Mouse (Mus musculus) activated CD4-positive, CD25-positive, alpha-beta regulatory T cell, adult 4 months (primary cell): ENCODE measurements around the gene Gm11541. TPM values are rescaled to one million over a fixed set of nuclear protein-coding genes. Genes with fewer than 3 reads are reported as not detected.

ENCODE experiments used
- ATAC-seq: one replicate; pipeline ENCODE4 v1.8.0; 2017
- polyA plus RNA-seq, 2 experiments: library from polyadenylated mRNA; unstranded; fragments of 100-300 nt; shearing (Covaris generic); gene quantifications; one replicate each; pipeline ENCODE4 v1.2.1; 2017

Gene Gm11541
- not detected for polyA plus RNA-seq

DNA sequence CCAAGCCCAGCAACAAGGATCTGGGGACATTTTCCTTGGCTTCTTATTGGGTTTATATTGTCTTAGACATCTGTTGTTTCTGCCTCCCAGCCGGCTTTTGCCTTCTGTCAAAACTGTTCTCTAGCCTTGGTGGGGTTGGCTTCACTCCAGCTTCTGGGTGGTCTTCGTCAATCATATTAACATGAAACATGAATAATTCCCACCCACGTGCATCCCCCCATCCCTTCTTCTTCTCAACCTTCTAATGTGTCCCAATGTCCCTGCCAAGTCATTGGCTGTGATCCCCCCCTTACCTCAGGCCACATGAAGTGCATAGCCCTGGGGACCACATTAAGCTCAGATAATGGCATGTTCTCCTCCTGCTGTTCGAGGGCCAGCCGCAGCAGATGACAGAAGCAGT is at the start of gene Gm11541:
Gm11541 (minus strand) TSS at position 28 of the 400 bp plus-strand sequence.
- no peak for ATAC-seq

DNA sequence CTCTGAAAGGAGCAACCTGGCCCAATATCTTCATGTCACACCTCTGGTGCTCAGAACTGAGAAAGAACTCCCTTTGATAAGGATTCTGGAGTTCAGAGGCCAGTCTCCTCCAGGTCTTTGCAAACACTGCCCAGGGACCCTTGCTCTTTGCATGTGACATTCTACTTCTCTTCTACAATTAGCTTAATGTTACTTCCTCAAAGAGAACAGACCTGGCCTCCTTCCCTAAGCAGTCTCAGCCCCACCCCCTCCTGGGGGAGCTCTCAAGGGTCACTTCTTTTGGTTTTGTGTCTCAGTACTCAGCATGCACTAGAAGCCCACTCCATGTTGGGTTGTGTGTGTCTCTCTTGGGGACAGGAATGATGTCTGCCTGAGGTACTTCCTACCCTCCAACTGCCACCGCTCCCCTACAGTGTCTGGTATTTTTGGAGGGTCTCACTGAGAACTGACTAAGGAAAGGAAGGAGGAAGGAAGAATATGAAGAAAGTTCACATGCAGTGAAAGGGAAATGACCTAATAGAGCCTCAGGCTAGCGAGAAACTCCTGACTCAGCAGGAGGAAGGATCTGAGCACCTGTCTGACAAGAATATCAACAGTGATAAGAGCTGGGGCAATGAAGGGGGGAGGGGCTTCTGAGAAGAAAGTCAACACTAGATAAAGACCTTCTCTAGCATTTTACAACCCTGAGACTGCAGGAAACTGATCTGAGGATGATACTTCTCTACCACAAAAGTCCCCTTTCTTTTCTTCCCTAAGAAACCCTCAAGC is 48.8 kb upstream of the Gm11541 start:
- no peak for ATAC-seq

DNA sequence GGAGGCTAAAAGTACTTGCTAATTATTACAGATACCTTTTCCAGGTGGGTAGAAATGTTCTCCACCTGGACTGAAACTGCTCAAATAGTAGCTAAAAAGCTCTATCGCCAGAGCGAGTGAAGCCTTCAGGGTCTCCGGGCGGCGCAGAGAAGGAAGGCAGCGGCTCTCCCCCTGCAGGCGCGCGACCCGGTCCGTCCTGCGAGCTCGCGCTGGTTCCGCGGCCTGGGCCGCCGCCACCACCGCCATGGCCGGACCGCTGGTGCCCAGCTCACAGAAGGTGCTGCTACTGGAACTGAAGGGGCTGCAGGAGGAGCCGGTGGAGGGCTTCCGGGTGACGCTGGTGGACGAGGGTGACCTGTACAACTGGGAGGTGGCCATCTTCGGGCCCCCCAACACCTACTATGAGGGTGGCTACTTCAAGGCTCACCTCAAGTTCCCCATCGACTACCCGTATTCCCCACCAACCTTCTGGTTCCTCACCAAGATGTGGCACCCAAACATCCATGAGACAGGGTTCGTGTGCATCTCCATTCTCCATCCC is 37.5 kb upstream of the Gm11541 start, which contains the start of gene Cdc34b:
Cdc34b (plus strand) TSS at position 51 of the 541 bp plus-strand sequence.
- no peak for ATAC-seq

DNA sequence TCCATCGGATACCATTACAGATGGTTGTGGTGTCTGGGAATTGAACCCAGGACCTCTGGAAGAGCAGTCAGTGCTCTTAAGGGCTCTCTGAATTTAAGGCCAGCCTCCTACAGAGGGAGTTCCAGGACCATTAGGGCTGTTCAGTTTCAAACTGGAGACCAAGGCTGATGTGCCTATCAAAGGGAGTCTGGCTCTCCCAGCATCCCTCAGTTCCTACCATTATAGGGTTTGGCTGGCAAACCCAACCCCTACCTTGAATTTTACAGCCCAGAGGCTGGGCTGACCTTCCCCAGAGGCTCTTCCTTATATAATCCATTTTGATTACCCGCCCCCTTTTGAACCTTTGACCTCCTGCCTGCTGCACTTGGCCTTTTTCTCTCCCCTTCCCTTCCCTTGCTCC is 31.4 kb upstream of the Gm11541 start:
- no peak for ATAC-seq

DNA sequence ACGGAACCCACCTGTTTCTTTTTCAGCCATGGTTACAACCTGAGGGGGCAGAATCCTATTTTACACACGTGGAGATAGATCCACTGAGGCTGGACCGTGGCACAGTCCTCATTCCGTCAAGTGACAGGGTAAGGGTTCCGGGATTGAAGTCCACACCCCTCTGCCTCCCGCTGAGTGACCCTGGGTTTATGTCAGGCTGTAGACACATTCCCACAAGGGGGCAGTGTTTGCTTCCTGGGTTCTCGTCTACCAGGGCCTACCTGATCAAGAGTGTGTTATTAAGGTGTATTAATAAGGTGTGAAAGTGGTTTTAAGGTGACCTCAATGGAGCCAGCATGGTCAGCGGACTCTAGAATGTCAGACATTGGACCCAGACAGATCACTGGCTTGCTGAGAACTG is 28.5 kb upstream of the Gm11541 start:
- no peak for ATAC-seq

DNA sequence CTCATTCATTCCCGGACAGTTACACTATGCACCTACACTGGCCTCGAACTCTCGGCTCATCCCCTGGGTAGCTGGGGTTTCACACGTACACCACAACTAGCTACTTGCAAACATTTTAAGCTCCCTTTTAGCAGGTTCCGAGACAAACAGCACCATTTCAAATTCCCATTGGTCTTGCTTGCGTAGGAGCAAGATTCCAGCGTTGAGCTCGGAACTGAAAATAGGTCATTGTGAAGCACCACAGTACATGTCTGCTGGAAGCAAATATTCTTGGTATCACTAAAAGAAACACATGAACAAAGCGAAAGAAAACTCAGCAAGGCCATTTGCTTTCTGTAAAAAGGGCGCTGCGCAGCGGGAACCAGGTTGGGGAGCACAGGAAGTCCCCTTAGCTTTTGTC is 26.9 kb upstream of the Gm11541 start:
- no peak for ATAC-seq

DNA sequence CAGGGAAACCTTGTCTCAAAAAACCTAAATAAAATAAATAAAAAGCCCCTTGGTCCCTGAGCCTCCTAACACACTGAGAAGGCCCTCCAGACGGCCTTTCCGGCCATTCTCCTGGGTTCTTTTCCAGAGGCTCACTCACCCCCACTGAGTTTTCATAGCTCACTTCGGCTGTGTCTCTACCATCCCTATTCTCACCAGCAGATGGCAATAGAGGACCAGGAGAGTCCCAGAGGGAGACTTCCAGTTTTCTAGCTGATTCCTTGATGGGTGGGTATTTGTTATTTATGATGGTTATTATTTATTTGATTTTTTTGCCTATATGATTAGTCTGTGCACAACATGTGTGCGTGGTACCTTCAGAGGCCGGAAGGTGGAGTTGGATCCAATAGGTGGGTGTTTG is 26.0 kb upstream of the Gm11541 start:
- no peak for ATAC-seq

DNA sequence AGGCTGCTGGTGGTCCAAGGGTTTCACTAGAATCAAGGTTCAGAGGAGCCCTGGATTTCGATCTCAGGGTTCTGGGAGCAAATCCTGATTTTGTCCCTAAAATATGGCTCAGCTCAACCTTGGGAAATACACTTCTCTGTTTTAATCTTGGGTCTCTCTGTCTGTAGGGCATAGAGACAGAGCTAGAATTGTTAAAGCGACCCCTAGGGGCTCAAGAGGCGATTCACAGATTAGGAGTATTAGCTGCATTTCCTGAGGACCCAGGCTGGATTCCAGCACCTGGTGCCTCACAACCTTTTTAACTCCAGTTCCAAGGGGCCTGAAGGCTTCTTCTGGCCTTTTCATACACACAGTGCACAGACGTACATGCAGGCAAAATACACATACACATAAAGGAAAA is 25.3 kb upstream of the Gm11541 start:
- no peak for ATAC-seq

DNA sequence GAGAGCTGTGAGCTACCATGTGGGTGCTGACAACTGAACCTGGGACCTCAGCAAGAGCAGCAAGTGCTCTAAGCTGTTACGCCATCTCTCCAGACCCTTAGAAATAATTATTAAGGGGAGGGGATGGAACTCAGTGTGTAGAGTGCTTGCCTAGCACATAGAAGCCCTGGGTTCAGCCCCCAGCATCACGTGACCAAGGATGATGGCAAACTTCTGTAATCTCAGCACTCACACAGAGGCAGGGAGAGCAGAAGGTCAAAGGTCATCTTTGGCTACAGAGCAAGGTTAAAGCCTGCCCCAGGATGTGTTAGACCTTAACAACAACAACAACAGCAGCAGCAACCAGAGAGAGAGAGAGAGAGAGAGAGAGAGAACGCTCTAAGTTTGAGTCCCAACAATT is 24.2 kb upstream of the Gm11541 start:
- no peak for ATAC-seq

DNA sequence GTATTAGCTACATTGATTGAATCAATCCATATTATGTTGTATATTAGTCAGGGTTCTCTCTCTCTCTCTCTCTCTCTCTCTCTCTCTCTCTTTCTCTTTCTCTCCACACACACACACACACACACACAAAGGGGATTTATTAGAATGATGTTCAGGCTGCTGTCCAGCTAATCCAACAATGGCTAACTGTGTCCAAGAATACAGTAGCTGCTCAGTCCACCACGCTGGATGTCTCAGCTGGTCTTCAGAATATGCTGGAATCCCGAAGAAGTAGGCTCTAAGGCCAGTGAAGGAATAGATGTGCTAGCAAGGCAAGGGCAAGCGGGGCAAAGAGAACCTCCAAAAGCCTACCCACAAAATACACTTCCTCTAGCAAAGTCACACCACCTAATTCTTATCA is 23.0 kb upstream of the Gm11541 start:
- no peak for ATAC-seq

DNA sequence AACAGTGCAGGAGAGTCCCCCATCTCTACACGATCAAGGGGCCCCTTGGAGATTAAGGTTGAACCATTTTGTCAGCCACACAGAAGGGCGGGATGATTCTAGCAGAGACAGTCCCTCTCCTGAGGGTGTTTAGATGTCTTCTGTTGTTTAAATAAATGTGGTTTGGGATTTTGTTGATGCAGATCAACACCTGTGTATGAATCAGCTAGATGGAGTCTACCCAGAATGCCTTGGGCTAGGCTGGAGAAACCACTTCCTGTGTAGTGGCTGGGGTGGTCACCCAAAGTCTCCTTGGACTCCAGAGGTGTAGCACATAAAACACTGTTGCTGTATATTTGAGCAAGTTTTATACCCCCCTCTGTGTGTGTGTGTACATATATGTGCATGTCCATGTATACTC is 14.9 kb upstream of the Gm11541 start:
- no peak for ATAC-seq

DNA sequence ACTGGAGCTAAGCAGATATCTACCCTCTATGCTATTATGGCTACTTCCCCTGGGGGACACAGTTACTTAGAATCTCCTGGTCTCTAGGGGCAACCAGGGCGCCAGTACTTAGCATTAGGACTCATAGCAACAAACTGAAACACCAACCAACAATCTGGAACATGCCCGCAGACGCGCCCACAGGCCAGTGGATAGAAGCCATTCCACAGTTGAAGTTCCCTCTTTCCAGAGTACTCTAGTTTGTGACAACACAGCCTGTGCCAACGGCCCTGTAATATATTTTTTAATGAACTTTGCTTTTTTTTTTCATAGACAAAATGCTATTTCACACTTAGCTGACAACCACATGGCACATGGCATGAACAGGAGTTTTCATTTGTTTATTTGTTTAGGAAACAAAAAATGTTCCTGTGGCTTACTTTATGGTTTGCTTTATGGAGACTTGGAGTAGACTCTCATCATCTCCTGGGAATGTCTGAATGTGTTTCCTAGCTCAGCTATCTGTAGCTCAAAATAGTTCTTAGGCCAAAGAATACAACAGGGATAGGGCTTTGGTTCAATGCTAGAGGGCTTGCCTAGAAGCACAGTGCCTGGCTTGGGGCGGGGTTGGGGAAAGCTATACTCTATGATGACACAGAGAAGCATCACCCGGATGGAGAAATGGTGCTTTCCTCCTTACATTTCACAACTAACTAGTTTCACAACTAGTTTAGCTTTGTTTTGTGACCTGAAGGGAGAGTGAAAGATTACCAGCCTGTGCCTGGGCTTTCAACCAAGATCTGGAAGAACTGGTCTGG is 14.0 kb upstream of the Gm11541 start:
- no peak for ATAC-seq

DNA sequence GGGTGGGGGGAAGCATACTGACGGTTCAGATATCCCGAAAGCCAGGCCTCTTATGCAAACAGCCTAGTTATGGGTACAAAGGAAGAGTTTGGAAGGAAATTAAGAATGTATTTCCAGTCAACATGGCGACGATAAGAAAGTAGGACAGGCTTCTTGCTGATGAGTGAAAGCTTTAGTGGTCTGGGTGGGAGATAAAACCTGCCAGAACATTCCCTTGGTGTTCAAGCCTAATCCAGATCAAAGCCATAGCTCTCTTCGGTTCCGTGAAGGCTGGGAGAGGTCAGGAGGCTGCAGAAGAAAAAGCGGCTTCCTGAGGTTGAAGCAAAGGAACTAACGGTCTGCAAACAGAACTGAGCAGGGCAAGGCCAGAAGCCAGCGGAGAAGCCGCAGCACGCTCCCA is 12.9 kb upstream of the Gm11541 start:
- ATAC-seq: no peak

DNA sequence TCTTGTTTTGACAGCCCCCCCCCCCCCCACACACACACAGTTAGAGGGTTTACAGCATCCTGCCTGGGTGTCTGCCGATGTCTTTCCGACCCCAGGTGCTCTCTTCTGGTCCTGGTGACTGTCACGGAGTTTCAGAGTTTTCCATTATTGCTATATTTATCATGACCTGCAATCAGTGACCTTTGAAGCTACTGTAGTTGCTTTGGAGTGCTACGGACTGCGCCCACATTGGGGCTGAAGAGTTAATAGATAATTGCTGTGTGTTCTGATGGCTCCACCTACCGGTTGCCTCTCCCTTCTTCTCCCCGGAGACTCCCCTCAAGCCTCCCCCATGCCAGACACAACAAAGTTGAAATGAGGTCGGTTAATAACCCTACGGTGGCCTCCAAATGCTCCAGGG is 12.5 kb upstream of the Gm11541 start:
- ATAC-seq: peak; percentile 59

DNA sequence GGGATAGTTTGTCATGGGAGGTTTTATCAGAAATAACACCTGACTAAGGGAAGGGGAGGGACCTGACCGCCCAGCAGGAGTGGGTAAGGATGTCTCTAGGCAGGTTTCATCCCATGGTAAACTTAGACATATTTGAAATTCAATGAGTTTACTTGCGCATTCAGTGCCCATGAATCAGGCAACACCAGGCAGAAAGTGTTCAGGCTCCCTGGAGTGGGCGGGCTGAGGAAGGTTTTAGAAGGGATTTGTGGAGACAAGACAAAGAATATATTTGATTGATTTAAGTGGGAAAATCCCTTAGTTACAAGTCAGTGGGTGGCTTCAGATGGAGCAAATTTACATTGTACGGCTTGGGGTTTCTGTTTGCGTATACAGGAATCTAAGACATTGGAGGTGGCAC is 11.3 kb upstream of the Gm11541 start:
- ATAC-seq: no peak

DNA sequence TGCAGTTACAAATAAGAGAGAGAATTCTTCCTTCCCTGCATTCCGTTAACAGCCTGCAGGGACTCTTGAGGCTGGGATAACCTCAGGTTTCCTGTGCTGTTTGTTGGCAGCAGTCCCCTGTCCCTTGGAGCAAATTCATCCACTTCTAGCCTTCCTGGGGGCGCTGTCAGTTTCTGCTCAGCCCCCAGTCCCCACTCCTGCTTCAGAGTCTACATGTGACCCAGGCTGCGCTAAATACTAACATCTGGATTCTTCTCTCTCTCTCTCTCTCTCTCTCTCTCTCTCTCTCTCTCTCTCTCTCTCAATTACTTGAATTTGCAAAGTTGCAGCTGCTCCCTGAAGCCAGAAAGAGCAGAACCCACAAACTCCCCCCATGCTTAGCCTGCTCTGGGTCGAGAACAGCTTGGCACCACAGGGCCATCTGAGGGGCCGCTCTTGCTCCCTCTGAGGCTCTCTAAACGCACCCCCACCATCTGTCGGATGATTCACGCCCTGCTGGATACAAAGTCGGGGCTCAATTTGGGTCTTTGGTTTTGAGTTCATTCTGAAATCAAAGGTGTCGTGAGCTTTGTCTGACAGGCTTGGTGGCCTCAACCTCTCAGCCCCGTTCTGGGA is 9.1 kb upstream of the Gm11541 start:
- ATAC-seq: no peak

DNA sequence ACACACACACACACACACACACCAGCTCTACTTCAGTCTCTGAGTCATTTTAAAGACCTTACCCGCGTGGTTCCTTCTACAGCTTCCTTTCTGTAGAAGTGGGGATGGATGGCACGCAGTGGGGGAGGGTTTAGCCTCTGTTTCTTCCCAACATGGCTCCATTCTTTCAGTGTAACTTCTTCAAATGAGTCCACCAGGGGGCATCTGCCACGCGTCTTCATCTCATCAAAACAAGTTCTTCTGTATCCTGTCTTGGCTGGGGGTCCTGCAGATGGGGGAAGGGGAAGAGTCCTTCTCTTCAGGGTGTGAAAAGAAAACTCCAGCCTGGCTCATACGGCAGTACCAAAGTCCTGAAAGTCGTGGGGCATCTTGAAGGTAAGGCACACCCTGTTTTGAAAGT is 279 bp downstream of the Gm11541 start:
- no peak for ATAC-seq

DNA sequence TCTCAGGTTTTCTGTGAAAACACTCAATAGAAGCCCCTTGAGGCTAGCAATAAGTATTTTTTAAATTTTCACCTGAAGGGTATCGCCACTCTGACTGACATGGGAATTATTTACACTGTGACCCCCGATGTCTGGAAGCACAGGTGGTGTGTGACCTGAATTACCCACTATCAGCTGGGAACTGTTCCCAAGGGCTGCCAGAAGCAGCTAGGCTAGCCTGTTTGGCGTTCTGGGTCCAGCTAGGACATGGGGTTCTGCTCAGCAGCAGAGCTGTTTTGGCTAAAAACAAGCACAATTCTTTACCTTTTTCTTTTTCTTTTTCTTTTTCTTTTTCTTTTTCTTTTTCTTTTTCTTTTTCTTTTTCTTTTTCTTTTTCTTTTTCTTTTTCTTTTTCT is 2.1 kb downstream of the Gm11541 start:
- ATAC-seq: no peak

DNA sequence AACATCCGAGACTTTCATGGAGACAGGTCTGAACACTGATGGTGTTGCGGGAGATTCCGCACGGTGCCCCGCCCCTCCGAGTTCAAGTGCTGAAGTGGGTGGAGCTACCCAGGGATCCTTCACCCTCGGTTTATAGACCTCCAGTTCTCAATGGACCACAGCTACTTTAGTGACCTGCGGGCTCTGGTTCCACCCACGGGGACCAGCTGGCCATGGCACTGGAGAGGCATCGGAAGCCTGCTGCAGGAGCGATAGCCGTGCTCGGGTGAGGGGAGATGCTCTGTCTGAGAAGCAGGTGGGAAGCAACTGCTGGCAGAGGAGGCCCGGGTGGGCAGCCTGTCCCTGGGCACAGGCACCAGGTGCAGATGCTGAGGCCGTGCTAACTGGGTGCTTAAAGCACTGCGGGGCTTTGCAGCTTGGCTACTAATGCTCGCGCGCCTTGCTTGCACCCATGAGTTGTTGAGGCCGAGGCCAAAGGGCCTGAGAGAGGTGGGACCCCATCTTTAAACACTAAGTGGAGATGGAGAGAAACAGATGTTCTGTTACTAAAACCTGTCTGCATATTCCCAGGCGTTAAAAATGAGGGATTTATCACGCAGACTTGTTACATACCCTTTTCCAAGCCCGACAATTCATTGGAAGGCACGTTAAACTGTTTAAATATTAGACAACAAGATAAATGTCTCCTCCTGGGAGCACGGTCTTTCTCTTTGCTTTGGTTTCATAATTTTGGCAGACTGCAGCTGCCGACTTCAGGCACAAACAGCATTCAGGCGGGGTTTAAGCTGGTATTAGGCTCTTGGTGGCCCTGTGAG is 2.7 kb downstream of the Gm11541 start:
- ATAC-seq: no peak

DNA sequence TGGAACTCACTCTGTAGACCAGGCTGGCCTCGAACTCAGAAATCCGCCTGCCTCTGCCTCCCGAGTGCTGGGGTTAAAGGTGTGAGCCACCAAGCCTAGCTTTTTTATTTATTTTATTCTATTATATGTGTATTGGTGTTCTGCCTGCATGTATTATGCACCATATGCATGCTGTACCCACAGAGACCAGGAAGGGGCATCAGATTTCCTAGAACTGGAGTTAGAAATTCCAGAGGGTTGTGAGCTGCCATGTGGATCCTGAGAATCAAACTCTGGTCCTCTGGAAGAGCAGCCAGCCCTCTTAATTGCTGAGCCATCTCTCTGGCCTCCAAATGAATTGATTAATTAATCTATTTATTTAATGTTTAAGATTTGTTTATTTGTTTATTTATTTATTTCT is 4.9 kb downstream of the Gm11541 start:
- no peak for ATAC-seq

DNA sequence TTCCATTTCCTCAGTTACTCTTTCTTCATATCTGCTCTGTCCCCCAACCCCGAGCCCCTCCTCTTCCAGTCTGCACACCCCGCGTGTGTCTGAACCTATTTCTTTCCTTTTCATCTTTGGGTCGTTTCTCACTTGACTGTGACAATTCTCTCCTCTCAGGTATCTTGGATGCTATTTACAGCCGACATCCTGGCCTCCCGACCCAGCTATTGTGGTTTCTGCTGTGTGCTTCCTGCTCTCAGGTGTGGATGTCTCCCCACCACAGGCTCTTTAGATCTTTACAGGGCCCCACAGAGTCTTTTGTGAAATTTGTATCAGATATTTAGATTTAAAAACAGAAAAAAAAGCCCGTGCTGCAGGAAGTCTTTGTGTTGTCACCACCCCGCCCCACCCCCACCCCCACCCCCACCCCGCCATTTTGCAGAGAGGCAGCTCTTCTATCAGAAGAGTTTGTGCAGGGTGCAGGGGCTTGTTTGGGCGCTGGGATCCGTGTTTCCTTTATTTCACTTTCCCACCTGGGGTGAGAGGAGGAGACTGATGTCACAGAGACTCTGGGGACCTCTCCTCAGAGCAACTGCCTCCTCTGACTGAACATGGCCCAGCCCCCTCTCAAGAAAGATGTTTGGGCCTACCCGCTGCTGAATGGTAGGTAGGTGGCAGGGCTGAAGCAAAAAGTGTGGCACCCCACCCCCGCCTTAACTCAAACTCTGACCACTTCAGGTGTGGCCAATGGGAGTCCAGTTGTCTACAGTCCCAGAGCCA is 6.4 kb downstream of the Gm11541 start:
- peak; percentile 94 for ATAC-seq

DNA sequence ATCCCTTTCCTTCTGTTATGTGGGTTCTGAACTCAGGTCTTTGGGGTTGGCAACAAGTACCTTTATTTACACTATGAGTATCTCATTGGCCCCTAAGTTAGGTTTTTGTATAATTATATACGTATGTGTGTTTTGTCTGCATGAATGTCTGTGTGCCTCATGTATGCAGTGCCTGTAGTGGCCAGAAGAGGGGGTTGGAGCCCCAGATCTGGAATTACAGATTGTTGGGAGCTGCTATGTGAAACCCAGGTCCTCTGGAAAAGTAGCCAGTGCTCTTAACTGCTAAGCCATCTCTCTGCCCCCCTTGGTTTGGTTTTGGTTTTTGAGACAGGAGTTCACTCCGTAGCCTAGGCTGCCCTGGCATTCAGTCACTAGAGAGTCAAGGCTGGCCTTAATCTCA is 7.2 kb downstream of the Gm11541 start:
- ATAC-seq: no peak
